Mouse (Mus musculus): ENCODE measurements at regions not wholly inside any gene's neighbourhood (a gene's known extent, or its start where the extent isn't known, plus 50 kb on each side); places are given as distances from the start of the nearest gene placed in this dataset.

- TF ChIP-seq GATA1 (IDR thresholded peaks at IDR 0.05; ENCODE audit: low read length): no peak
- no peak for TF ChIP-seq TAL1 (IDR thresholded peaks at IDR 0.05; ENCODE audit: low read length)
Measured at GRCm38 (mm10) chr10:96381664-96382063, 235.1 kb upstream of the Btg1 start.
